Mouse (Mus musculus) stomach, postnatal 0 days (tissue): ENCODE measurements around the gene Cd59b.
"Not testable (repeated sequence)": the region's sequence is repeated elsewhere in the genome, so short reads cannot be mapped to it uniquely, and the experiment has no call there.

Experiments
- CTCF ChIP-seq: IDR thresholded peaks from 2 replicates; pipeline ENCODE4 v1.5.1; 2016; ENCODE audit warnings: antibody characterized with exemption, low read depth, mild to moderate bottlenecking, moderate library complexity
- EP300 ChIP-seq: optimal IDR thresholded peaks from 2 replicates; pipeline ENCODE3; 2016; ENCODE audit warnings: antibody characterized with exemption

- not testable (repeated sequence) for TF ChIP-seq CTCF, EP300
These were observed 27.7 kb downstream of the Cd59b start for GRCm38 (mm10) chr2:104097396-104097795.
